Mouse (Mus musculus) CD8-positive naive resting alpha-beta T cell, adult 2 months (primary cell): Measurements from ENCODE around the gene Copa.

ENCODE experiments used
- DNase-seq, 2 experiments: peaks; one replicate each; pipeline ENCODE4 v3.0.0; 2022; ENCODE audit warnings: low read depth in 2 of 2, low spot score in 2 of 2

Copa gene

DNA sequence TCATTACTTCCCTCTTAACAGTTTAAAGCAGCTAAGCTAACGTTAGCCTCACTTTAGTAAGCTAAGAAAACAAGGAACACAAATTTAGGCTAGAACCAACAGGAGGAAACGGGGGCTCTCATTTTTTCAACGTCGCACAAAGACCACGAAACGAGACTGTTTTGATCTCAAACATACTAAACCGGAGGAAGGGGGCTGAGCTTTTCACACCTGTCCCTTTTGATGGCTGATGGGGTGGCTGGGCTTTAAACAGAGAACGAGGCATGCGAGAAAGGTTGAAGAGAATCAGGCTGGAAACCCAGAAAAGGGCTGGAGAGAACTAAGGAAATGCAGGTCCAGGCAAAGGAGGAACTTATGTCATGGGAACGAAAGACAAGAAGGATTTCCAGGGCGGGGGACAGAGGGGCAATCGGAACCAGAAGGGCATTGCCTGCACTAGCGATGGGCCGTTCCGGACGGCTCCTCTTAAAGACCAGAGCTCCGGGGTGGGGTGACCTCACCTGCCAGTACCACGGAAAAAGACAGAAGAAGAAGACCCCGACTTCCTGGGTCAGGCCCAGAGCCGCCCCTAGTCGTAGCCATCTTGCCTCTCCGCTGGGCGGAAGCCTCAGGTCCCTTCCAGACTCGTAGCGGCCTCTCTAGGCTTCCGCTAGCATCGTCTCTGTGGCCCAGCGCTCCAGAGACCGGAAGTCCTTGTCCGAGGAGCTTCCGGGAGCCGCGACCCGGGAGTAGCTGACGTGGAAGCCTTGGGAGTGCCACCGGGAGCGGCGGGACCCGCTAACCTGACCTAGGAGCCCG, at the start of gene Copa, which contains the start of gene Ncstn:
Gene Copa, plus strand, starts transcription at position 429 of the 798 bp plus-strand sequence.
Gene Ncstn, minus strand, starts transcription at position 695 of the 798 bp plus-strand sequence.
- DNase-seq, result peak; percentile 83 to 92

DNA sequence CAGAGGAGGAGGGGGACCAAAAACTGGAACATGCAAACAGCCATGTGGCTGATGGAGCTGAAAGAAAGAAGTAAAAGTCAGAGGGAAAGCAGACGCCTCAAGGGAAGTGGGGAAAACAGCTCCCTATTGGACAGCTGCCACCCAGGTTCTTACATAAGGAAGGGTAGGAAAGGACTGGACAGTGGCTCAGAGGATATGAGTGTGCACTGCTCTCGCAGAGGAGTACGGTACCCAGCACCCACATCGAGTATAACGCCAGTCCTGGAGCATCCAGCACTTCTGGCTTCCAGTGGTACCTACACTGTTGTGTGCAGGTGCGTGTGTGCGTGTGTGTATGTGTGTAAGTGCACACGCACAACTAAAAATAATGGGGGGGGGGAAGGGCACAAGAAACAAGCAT, 35.9 kb upstream of the Copa start:
- DNase-seq, result no peak

DNA sequence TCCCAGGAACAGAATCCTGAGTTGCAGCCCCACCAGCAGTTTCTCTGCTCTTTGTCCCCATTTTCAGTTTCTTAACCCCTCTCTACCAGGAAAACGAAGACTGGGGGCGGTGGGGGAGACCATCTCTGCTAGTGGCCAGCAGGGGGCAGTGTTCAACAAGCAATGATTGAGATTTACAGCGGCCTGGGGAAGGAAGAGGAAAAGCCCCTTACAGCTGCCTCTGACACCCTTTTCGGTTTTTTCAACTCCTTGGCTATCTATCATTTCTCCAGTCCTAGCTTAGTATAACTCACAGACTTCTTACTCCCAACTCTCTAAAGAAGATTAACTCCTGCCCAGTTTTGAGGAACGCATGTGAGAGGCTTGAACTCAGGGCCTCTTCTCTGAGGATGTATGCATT, 35.4 kb upstream of the Copa start:
- peak; percentile 64 to 70 for DNase-seq

DNA sequence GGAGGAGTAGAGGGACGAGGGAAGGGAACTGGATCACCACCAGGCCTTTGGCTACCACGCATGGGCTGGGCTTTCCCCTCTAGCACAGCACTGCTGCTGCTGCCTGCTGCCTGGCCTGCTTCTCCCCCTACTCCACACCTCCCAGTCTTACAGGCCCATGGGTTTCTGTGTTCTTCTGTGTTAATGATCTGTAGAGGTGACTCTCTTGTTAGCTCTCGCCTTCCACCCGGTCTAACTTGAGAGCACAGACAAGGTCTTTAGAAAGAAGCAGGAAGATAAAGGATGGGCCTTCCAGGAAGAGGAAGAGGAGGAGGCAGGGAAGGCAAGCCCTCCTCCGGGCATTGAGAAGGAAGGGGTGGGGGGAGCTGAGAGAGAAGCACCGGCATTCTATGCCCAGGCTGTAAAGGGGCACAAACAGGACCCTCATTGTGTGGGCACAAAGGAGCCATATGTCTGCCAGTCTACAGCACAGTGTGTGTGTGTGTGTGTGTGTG, 34.0 kb upstream of the Copa start:
- DNase-seq, result no peak

DNA sequence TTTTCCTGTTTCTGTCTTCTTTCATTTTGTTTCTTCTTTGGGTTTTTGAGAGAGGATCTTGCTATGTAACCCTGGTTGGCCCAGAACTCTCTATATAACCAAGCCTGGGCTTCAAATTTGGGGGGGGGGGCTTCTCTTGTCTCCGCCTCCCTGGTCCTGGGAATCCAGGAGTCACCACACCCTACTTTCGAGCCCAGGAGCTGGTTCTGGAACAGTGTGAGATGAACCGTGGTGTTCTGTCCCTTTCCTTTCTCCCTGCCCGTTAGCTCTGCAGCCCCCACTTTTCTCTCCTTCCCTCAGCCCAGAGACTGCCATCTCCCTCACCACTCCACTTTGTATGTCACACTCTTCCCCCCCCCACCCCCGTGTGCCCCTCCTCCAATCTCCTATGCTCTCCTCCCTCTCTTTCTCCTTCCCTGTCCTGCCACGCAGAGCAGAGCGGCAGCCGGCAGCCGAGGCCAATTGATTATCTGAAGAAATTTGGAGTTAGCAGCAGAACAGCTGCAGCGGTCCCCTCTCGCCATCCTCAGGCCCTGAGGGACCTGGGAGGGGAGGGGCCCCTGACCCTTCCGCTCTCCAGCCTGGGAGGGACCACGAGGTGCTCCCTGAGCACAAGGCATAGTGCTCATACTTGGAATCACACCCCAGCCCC, 33.1 kb upstream of the Copa start:
- no peak for DNase-seq

DNA sequence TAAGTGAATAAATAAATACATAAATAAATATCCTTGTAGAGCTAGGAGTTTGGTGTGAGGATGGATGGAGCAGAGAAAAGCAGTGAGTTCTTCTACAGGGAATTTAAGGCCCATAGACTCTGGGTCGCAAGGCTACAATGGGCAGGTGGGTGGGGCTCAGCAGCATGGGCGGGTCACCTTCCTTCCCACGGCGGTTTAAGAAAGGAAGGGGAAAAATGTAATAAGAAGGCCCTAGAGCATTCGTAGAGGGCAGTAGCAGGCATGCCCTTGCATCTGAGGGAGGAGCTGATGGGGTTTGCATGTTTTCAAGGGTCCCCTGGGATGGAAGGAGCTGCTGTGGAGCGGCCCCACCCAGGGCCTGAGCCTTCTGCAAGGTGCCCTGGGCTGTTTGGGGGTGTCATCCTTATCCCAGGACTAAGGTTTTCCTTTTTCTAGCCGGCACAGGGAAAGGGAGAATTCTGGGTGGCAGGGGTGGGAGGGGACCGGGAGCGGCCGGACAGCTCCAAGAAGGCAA, 29.5 kb upstream of the Copa start:
- DNase-seq, result no peak

DNA sequence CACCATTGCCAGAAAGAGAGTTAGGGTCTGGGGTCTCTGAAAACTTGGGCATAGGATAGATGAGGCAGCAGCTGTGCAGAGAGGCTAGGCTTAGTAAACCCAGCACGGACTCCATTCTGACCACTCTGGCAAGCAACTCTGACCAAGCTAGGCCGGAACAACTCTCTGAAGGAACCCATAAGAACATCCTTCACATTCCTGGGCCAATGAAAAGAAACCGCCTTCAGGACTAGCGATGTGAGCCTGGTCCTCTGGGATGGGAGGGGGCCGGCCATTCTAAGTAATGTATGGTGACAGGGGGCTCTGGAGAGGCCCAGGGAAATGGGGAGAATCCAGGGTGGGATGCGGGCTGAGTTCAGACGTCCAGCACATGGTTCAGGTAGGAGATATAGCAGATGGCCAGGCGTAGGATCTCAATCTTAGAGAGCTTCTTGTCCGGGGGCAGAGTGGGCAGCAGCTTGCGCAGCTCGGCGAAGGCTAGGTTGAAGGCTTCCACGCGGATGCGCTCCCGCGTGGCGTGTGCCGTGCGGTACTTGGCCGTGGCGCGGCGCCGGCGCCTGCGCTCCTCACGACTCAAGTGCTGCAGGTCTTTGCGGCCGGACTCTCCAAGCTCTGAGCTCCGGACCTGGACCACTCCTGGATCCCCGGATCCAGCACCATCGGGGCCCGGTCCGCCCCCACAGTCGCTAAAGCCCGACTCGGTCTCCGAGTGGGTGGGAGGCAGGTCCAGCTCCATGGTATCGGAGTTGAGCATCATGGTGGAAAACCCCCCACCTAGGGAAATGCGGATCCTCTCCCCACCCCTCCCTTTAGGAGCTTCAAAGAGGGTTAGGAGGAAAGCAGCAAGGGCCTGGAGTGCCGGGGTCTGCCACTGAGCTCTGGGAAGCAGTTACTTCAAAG, 28.5 kb upstream of the Copa start:
- DNase-seq, result no peak

DNA sequence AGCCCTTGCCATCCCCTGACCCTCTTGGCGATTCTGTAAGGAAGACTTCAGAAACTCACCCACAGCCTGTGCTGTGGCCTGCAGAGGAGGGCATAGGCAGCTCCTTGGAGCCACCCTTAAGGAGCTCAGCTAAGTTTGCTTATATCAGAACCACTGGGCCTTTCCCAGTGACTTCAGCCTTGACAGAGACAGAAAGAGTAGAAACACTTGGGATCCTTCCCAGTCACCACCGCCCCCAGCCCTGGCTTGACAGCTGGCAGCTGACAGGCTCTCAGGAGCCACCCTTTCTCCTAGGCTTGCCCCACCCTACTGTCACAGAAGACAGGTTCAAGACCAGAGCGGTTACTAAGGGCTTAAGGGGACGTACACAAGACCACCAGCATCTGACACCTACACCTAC, 26.1 kb upstream of the Copa start:
- no peak for DNase-seq

DNA sequence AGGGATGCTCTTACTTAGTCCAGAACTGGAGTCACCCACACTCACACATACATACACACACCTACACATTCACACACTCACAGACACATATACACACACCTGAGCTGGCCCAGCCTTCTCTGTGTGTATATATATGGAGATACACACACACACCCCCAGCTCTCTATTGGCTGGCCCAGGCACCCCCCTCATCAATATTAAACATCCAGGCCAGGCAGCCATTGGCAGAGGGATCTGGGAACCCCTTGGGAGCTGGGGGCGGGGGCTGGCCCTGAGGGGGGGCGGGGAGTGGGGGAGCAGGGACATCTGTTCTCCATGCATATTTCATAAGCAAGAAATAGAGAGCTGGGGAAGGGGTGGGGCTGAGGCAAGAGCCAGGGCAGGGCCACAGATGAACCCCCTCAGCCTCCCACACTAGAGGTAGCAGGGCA, 24.8 kb upstream of the Copa start, which contains the start of gene Nhlh1:
Gene Nhlh1, minus strand, starts transcription at position 83 of the 431 bp plus-strand sequence.
- DNase-seq, result no peak

DNA sequence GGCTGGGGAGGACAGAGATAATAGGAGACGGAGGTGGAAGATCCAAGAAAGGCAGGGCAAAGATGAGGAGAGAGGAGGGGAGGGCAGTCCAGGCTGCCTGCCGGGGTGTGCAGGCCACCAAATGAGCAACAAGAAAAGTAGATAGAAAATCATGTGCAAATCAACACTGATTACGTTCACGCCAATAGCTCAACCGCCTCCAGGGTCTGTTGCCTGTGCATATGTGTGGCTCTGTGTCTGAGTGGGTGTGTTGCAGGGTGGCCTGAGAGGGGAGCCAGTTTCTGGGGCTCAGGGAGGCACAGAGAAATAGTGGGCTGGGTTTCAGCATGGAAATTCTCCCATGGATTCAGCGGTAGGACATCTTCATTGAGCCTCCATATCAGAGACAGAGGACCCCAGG, 24.0 kb upstream of the Copa start:
- DNase-seq, result no peak

DNA sequence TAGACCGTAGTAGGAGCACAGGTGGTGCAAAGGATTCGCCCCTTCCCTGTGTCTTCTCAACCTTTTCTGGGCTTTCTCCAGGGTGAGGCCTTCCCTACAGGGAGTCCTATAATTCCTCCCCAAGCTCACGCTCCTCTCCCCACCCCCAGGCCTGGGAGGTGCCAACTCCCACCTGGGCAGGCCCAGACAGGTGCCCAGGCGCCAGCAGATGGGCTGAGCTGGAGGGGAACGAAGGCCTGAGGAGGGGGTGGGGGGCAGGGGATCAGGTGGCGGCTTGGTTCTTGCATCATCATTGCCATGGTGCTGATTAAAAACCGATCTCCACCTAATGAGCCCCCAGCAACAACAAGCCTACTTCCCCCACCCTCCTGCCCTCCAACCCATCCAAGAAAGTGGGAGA, 23.5 kb upstream of the Copa start:
- DNase-seq, result no peak

DNA sequence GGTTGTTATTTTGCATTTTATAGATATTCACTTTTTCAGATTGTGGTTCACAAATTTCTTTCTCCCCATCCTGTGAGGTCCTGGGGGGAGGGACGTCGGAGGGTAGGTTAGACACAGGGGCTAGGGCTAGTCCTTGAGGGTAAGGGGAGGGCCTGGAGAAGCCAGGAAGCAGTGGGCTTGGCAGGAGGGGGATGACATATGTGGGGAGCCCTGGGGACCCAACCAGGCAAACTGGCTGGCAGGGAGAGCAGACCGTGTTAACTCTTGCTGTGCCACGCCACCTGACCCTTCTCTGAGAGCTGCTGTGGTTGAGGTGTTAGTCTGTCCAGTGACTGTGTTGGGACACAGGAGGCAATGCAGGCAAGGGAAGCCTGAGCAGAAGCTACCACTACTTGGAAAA, 21.7 kb upstream of the Copa start:
- DNase-seq, result no peak

DNA sequence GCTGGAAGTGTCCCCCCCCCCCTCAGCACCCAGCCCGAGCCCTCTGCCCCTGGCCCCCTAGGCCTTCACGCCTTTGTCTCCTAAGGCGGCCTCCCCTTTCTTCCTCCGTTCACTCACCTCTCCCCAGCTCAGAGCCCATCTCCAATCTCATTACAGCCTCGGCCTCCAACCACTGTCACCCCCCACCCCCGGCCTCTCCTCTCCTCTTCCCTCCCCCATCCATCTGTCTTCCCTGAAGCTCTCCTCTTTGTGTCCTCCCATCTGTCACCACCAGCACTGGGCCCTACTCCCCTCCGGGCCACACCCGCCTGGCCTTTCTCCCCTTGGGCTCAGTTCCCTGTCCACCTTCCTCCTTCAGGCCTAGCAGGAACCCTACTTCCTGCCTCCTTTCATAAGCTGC, 21.1 kb upstream of the Copa start:
- DNase-seq, result no peak

DNA sequence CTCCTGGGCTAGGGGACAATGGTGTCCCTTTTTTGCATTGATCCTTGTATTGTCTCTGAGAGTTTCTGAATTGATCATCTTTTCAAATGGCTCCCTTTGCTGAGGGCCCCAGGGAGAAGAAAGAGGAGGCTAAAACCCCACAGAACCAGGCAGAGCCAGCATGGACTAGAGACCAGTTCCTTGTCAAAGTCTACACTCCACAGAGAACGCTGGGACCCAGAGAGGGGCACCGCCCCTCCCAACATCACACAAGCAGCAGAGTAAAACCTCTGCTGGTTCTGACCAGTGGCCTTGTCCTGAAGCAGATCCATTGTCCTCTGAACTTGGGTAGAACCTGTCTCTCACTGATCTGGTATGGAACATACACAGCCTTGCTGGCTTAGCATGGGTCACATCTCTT, 20.2 kb upstream of the Copa start:
- no peak for DNase-seq

DNA sequence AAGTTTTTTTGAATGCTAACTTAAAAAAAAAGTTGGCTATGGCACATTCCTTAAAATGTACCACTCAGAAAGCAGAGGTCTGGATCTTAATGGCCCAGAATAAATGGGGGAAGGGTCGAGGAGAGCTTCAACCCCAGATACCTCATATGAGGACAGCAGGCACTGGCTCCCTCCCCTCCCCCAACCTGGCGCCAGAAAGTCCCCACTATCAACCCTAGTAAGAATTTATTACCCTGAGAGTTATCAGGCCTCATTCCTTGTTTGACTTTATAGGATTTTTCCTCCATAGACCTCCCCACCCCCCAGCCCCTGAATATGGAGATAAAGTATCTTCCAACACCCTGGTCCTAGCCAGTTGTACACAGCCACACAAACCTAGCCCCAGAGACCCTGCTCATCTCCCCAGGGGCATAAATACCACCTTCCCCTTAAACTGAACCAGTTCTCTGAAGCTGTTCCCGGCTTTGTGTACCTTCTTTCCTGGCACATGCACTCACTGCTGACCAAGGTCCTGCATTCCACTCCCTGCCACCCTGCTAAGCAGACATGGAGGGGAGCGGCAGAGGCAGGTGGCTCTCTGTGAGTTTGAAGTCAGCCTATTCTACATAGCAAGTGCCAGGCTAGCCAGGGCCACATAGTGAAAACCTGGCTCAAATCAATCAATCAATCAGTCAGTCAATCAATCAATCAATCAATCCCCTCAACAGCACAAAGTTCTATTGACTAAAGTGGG, 18.9 kb upstream of the Copa start:
- no peak for DNase-seq

DNA sequence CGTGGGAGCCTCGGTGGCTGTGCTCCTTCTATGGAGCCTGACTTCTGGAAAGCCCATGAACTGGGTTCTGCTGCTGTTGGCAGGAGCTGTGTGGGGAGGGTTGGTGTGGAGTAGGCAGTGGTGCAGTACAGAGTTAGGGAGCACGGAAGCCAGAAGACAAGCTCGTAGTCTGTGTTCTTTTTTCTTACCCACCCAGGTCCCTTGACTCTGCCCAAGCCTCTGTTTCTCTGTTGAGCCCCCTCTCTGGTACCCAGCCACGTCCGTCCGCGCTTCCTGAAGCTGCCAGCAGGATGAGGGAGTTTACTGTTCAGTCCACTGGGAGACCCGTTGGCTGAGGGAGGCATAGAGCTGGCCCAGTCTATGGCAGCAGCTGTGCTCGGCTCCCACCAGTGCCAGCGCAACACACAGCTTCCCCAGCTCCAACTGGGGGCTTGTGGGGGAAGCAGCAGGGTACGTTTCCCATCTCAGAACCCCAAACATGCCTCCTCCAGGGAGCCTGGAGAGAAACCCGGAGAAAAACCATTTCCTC, 17.7 kb upstream of the Copa start:
- DNase-seq, result no peak

DNA sequence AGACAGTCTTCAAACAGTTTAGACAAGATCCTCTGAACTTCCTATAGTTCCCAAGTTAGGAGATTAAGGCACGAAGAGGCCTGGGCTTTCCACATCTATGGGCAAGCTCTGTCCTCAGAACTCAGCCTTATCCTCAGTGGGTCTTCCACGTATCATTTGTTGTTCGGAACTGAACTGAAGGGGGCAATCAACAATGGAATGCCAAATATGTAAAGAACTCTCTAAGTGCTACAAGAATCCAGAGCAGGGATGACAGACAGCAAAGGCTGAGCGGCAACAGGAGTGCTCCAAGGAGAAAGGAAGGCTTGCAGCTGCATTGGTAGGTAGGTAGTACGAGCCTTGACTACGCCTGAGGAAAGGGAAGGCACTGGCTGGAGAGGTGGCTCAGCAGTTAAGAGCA, 12.1 kb upstream of the Copa start:
- no peak for DNase-seq

DNA sequence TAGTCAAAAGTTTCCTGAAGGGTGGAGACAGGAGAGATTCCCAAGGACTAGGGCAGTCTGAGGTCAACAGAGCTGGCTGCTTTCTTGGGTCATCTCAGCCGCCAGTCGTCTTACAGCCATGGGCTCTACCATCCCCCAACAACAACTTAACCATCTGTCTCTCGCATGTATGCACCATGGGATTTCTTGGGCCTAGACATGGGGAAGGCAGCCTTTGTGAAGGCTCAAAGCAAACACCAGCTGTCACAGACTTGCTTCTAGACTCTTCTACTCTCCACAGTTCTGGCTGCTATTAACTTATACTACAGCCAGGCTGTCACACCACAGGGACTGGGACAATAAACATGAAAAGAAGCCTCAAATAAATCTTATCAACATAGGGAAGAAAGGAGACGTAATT, 10.8 kb upstream of the Copa start:
- no peak for DNase-seq

DNA sequence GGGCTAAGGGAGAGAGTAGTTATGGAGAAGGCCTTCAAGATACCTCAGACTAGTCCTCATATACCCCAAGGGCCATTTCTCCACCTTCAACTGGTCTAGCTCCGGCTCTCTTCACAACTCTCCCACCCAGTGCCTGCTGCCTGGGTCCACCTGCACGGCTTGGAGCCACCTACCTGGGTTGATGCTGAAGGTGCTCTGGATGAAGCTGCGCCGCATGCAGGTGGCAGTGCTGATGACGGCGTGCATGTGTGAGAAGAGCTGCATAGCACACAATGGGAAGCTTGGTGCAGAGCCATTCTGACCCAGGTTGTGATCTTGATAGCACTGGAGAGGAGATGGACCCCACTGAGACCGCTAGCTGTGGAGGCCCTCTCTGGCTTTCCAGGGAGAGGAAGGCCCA, 9.7 kb upstream of the Copa start:
- DNase-seq, result no peak

DNA sequence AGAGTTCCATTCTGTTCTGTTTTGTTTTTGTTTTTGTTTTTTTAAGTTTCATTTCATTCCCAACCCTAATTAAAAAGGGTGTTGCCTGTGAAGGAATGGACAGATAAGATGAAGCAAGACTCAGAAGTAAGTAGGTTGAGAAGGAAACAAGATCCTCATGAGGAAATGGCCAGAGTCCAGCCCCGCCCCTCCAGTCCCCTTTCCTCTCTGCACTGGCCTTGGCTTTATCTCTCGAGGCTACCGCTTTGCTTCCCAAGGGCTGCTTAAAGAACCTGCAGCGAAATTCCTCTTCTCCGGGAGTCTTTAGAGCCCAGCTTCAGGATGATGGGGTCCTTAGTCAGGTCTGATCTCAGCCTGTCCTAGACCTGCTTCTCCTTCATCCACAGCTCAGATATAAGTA, 4.3 kb upstream of the Copa start:
- no peak for DNase-seq
